Mouse (Mus musculus): ENCODE results near the gene Hbs1l.

GRCm38 (mm10) chr10:21411621-21412205 lies 115.9 kb downstream of the Hbs1l start:
- TF ChIP-seq POLR2A (IDR thresholded peaks at IDR 0.05; ENCODE audit: low read depth, low read length) (no peak), CTCF (conservative IDR thresholded peaks at IDR 0.05; ENCODE audit: insufficient read depth, insufficient read length, low read depth, low read length) (no peak)

Data from kidney, adult 2 months (tissue).